Mouse (Mus musculus) thymus, adult 2 months (tissue): ENCODE data around the gene Dnajc3. TPM values are rescaled to one million over a fixed set of nuclear protein-coding genes. Genes with fewer than 3 reads are reported as not detected.

Experiments used
- DNase-seq: peaks from one replicate; pipeline ENCODE4 v3.0.0; 2021
- H3K27ac ChIP-seq: fragments of 200-500 bp; 2 replicates; pipeline ENCODE4 v1.5.1; 2012; ENCODE audit warnings: low read length, control low read depth; ENCODE audit not compliant: control insufficient read depth, insufficient read depth
- H3K27me3 ChIP-seq: fragments of 200-500 bp; 2 replicates; pipeline ENCODE4 v1.6.1; 2012; ENCODE audit warnings: mild to moderate bottlenecking, low read length, moderate library complexity, mixed read lengths; ENCODE audit not compliant: control insufficient read depth, insufficient read depth
- H3K36me3 ChIP-seq: fragments of 200-500 bp; 2 replicates; pipeline ENCODE4 v1.6.1; 2012; ENCODE audit warnings: mild to moderate bottlenecking, low read length, moderate library complexity; ENCODE audit not compliant: control insufficient read depth, insufficient read depth
- H3K4me1 ChIP-seq: fragments of 200-500 bp; replicated peaks from 2 replicates; pipeline ENCODE4 v1.6.1; 2012; ENCODE audit warnings: low read length; ENCODE audit not compliant: control insufficient read depth, insufficient read depth
- H3K4me3 ChIP-seq: fragments of 200-500 bp; 2 replicates; pipeline ENCODE4 v1.5.1; 2012; ENCODE audit warnings: mild to moderate bottlenecking, low read length, control low read depth, moderate library complexity; ENCODE audit not compliant: control insufficient read depth, insufficient read depth
- CTCF ChIP-seq: fragments of 200-500 bp; IDR thresholded peaks from 2 replicates; pipeline ENCODE4 v1.5.1; 2012; ENCODE audit warnings: mild to moderate bottlenecking, control low read depth, low read length, moderate library complexity, borderline replicate concordance; ENCODE audit not compliant: control insufficient read depth, poor library complexity, insufficient read depth; ENCODE audit errors: extremely low read depth
- POLR2A ChIP-seq: fragments of 200-500 bp; IDR thresholded peaks from 2 replicates; pipeline ENCODE4 v1.6.1; 2012; ENCODE audit warnings: mild to moderate bottlenecking, low read length, control low read depth, moderate library complexity; ENCODE audit not compliant: control insufficient read depth, poor library complexity, insufficient read depth; ENCODE audit errors: extremely low read depth
- WGBS: fragments of 180-500 bp; shearing (Covaris S2); methylation state at CpG from one replicate; pipeline ENCODE4 v1.1.7; 2018; 5-methylcytosine and 5-hydroxymethylcytosine counted together
- polyA plus RNA-seq: library from polyadenylated mRNA; depleted of rRNA; stranded (reverse); fragments of >200 nt; gene quantifications from 2 replicates; pipeline ENCODE4 v1.2.3, GENCODE M21; 2012

Dnajc3 gene
- polyA plus RNA-seq, 1 experiment = 29.8 TPM

DNA sequence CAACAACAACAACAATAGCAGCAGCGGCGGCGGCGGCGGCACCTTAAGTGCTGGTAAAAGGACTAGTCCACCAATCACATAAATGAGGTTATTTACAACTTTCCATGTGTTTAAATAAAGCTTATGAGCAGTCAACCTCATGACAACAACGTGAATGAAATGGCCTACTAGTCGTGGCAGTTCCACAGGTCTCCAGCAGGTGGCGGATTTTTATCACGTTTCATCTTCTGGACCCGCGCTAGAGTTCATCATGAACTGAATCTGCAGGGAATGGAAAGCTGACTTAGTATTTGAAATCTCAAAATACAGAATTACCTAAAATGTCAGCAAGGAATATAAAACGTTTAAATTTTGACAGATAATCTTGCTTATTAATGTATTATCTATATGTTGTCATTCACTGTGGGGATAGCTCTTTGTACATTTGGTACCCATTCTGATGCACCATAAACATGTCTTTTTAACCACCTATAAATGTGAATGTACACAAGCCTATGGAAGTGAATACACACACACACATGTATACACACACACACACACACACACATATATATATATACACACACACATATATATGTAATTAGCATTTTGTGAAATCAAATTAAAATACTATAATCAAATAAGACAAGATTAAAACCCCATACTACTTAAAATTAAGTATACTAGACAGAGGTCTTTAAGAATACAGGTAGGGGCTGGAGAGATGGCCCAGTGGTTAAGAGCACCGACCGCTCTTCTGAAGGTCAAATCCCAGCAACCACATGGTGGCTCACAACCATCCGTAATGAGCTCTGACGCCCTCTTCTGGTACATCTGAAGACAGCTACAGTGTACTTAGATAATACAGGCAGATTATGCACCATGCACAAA, 49.1 kb downstream of the Dnajc3 start:
- peak; percentile 77 for DNase-seq
- Histone ChIP-seq H3K4me3 (no peak overlapping the region), H3K4me1 (peaks cover 21% of the 10 kb centered on the region), H3K36me3 (no peaks in the 10 kb centered on the region), H3K27ac (no peak overlapping the region), H3K27me3 (no peaks in the 10 kb centered on the region)
- TF ChIP-seq POLR2A = no peak
- no peak for TF ChIP-seq CTCF
- 46% methylated on average over 16 of the region's 16 CpGs for WGBS

GRCm38 (mm10) chr14:118987523-118988496, 50.0 kb downstream of the Dnajc3 start:
- no peaks in the 10 kb centered on the region for H3K36me3 ChIP-seq

GRCm38 (mm10) chr14:118995226-118995925, 57.6 kb downstream of the Dnajc3 start:
- no peak for DNase-seq
- Histone ChIP-seq H3K4me1 (no peaks in the 10 kb centered on the region), H3K36me3 (no peaks in the 10 kb centered on the region), H3K27ac (no peak overlapping the region), H3K27me3 (no peaks in the 10 kb centered on the region), H3K4me3 (no peak overlapping the region)
- WGBS = 94% methylated on average over 9 of the region's 9 CpGs
- TF ChIP-seq POLR2A = no peak
- TF ChIP-seq CTCF = no peak

More at GRCm38 (mm10) chr14:118987523-118988496, 50.0 kb downstream of the Dnajc3 start:
- Histone ChIP-seq H3K4me3 (no peak overlapping the region), H3K27ac (no peak overlapping the region), H3K4me1 (peaks cover 13% of the 10 kb centered on the region), H3K27me3 (no peaks in the 10 kb centered on the region)
- DNase-seq = no peak
- no peak for TF ChIP-seq CTCF
- 86% methylated on average over 13 of the region's 13 CpGs for WGBS

DNA sequence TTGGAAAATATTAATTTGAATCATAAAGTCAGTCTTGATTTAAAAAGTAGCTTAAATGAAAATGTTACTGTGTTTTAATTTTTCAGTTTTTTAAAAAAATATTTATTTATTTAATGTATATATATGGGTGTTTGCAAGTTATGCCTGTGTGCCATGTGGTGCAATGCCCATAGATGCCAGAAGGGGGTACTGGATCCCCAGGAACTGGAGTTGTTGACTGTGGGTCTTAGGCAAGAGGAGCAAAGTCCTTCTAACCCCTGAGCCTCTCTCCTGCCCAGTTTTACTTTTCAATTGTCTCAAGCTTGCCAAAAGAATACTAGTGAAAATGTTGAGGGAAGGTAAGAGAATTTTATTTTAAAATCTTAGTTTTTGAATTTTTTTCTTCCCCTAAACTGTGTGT, 65.5 kb downstream of the Dnajc3 start:
- peak; percentile 66 for DNase-seq
- H3K27ac ChIP-seq = no peak overlapping the region
- no peaks in the 10 kb centered on the region for H3K36me3 ChIP-seq
- peaks cover 4% of the 10 kb centered on the region for H3K4me1 ChIP-seq
- H3K4me3 ChIP-seq = no peak overlapping the region
- H3K27me3 ChIP-seq = no peaks in the 10 kb centered on the region
- no peak for TF ChIP-seq POLR2A

DNA sequence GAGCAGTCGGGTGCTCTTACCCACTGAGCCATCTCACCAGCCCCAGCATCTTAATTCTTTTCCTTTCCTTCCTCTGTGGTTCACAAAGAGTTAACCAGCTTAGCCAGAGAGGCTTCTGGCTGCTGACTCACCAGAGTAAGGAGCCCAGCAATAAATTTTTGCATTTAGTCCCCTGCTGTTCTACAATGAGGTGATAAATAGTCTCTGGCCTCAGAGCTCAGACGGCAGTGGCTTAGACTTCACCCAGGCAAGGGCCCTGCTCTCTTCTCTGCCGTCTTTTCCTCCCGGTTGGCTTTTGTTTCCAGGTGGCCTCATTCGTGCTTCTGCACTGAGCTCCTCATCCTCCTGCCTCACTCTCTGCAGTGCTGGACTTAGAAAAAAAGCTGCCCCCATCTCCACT, 68.1 kb downstream of the Dnajc3 start:
- Histone ChIP-seq H3K36me3 (no peaks in the 10 kb centered on the region), H3K4me1 (peaks cover 4% of the 10 kb centered on the region), H3K4me3 (no peak overlapping the region), H3K27me3 (no peaks in the 10 kb centered on the region), H3K27ac (peak overlapping the region; percentile 15; the same call in 1 of the 2 replicates)
- no peak for TF ChIP-seq POLR2A
- no peak for TF ChIP-seq CTCF
- no peak for DNase-seq
- 21% methylated on average over 5 of the region's 5 CpGs for WGBS

- WGBS = 1% methylated on average over 49 of the region's 49 CpGs
- peaks cover 4% of the 10 kb centered on the region for H3K4me1 ChIP-seq
- TF ChIP-seq POLR2A = 0 out of 2 replicates have a peak, but pooled peaks have one; percentile 14
- peak; percentile 40; the same call in 1 of the 2 replicates for TF ChIP-seq CTCF
- no peaks in the 10 kb centered on the region for H3K27me3 ChIP-seq
- H3K4me3 ChIP-seq = peak overlapping the region; percentile 50
- H3K27ac ChIP-seq = no peak overlapping the region; the same call in 1 of the 2 replicates
- DNase-seq = no peak
- H3K36me3 ChIP-seq = no peaks in the 10 kb centered on the region
Observed at GRCm38 (mm10) chr14:119006441-119007102, 68.8 kb downstream of the Dnajc3 start.
